Mouse (Mus musculus) adrenal gland, postnatal 0 days (tissue): ENCODE results near the gene Wipi1. TPM values are rescaled to one million over a fixed set of nuclear protein-coding genes. Genes with fewer than 3 reads are reported as not detected.

Source experiments
- polyA plus RNA-seq: library from polyadenylated mRNA; unstranded; fragments of >200 nt; fragmentation: Nextera tagmentation; extraction: Ambion mirVana; gene quantifications from 2 replicates; pipeline ENCODE4 v1.2.1, GENCODE M21; 2015

Wipi1 gene
- polyA plus RNA-seq, result 33.7 and 46.3 TPM in 2 replicates

DNA sequence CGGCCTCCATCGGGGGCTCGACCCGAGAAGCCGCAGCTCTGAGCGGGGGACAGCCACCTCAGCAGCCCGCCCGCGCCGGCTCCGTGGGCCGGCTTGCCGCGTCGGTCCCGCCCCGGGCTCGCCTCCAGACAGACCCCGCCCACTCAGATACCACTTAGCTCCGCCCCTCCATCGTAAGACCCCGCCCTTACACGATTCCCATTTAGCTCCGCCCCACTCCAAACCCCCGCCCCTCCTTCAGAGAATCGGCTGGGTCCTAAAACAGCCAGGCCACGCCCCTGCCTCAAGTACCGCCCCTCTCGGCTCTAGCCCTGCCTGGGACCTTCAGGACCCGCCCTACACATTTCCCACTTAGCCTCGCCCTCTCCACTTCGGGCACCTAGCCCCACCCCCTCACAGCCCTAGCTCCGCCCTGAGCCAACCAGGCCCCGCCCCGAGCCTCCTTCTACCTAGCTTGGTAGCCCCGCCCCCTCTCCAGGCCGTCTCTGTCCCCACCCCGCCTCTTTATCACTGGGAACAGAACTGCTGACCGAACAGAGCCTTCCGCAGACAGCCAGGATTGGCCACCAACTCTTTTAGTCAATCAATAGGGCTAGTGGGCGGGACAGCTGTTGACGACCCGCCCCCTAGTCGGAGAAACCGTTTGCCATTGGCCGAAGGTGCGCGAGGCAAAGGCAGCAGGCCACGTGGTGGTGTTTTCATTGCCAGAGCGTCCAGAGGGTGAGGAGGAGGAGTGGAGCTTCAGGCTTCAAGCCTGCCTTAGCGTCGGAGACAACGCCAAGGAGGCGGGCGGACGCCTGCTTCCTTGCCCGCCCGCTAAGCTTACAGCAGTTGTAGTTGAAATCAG is at the start of gene Wipi1:
Gene Wipi1 (minus strand): TSS at position 665 of the 847 bp plus-strand sequence.

DNA sequence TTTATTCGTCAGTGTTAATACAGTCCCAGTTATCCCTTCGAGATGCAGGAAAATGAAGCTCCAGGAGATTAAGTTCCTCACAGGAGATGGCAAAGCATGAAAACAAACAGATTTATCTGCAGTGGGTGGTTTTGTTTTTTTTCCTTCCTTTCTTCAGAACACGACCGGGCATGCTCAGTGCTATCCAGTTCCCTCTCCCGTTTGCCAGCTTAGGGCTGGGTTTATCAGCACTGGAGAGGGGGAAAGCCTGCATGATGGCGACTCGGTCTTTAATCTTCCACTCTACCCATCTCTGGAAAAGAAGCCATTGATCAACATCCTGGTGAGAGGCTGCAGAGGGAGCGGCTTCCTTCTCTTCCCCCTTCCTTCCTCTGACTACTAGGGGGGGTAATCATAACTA is 37.4 kb upstream of the Wipi1 start, which contains the start of gene Prkar1a:
Gene Prkar1a (plus strand): TSS at position 200 of the 400 bp plus-strand sequence.

Other genes starting within 250 kb of the Wipi1 start
- 38.6 and 56.1 TPM in 2 replicates for gene Gna13, start 249.1 kb downstream of the Wipi1 start, polyA plus RNA-seq
- 0.05 TPM in 1 of 2 replicates, not detected in the other for gene 9930022D16Rik, start 198.1 kb downstream of the Wipi1 start, polyA plus RNA-seq
- gene Amz2, start 186.0 kb downstream of the Wipi1 start, polyA plus RNA-seq, result 31.9 and 37.9 TPM in 2 replicates
- 5.3 and 10.5 TPM in 2 replicates for gene Arsg, start 138.6 kb downstream of the Wipi1 start, polyA plus RNA-seq
- gene Slc16a6, start 138.4 kb downstream of the Wipi1 start, polyA plus RNA-seq, result 4.2 TPM in 2 replicates
- 281 and 411 TPM in 2 replicates for gene Prkar1a, start 37.4 kb upstream of the Wipi1 start, polyA plus RNA-seq
- 9.3 and 13.0 TPM in 2 replicates for gene Fam20a, start 110.3 kb upstream of the Wipi1 start, polyA plus RNA-seq
- gene 1700012B07Rik, start 216.1 kb upstream of the Wipi1 start, polyA plus RNA-seq, result 0.19 TPM in 1 of 2 replicates, not detected in the other